Mouse (Mus musculus) layer of hippocampus, postnatal 25 days (tissue): ENCODE data around the gene Map6. TPM values are rescaled to one million over a fixed set of nuclear protein-coding genes. Genes with fewer than 3 reads are reported as not detected.
"Not testable (repeated sequence)": the region's sequence is repeated elsewhere in the genome, so short reads cannot be mapped to it uniquely, and the experiment has no call there.

ENCODE experiments used
- DNase-seq, 2 experiments: peaks; one replicate each; pipeline ENCODE4 v3.0.0; 2022; ENCODE audit warnings: mixed read lengths in 2 of 2, low spot score in 1 of 2; ENCODE audit errors: extremely low spot score in 1 of 2
- total RNA-seq, 2 experiments: library from RNA; stranded (reverse); gene quantifications; 2 replicates each; pipeline ENCODE4 v1.2.3; 2021

Map6 gene
- total RNA-seq, 2 experiments from 2014 or later, result 102 to 107 TPM

DNA sequence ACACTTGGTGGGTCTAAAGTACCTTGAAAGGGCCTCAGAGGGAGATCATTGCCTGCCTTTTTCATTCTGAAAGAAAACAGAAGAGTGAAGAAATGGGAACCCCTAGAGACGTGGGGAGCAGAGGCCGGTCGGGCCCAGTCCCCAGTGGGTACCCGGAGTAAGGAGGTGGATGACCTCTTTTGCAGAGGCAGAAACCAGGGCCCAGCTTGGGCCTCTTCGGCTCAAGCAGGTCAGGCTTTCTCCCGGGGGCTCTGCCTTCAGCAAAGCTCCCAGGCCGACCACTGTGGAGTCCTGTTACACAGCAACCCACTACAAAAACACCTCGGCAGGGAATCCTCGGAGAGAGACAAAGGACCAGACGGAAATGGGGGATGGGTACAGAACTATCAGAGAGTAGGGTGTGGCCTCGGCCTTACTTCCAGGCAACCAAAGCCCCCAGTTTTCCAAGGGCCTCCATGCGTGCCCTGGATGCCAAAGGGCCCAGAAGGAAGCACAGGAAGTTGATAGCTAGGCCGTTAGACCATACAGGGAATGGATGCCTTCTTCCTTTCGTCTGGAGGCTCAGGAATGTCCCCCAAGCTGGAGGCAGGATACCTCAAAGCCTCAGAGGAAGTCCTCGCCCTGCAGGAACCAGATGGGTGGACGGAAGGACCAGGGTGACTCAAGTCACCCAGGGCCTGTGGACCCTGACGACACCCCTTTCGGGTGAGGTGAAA, 84.7 kb downstream of the Map6 start:
- DNase-seq, result no peak

DNA sequence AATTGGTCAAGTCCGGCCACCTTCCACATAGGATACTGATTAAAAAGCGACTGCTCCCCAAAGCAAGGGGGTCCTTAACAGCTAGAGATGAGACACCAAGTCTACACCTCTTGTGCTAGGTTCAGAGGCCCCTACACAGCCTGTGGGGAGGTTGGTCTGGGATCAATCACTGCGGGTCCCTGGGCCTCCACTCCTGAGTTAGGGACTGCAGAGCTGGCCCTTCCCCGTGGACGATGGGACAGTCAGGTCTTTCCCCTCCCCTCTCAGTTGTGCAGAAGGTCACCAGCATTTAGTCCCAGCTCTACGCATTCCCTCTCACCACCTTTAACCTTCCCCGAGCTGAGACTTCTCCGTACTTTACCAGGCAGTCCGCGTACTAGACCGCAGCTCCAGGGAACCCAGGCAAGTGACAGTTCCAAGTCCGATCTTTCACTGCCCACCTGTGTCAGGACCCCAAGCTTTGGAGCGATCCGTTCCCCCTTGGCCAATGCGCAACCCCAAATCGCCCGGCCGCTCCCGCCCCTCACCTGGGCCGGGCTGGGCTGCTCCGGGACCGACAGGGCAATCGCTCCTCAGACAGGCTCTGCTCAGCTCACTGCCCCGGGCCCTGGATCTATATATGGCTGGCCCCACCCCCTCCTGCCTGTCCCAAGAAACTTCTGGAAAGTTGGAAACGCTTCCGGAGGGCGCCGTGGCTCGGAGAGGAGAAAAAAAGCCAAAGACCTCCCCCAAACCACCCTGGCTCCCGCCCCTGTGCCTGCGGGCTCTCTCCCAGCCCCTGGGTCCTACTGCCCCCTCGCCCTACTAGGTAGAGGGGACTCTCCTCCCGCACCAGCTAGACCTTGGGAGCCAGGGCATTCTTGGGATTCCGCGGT, 85.5 kb downstream of the Map6 start, which contains the start of gene Serpinh1:
Gene Serpinh1, minus strand, starts transcription at position 714 of the 875 bp plus-strand sequence.
- DNase-seq, result peak in 1 of 2 experiments; percentile 32

DNA sequence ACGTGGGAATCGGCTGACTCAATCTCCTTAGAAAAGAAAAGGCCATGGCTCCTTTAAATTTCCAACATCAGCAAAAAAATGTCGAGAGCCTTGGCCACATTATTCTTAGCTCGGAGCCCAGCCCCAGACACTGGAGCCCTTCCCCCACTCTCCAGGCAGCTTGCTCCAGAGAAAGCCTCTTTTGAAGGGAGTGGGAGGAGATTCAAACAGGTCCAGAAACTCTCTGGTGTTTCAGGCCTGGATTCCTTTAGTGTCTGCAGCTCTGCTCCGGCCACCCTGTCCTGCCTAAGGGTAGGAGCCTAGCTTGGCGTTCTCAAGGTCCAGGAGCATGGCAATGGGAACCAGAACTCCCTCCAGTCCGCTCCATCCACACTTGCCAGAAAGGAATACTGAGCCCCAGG, 88.5 kb downstream of the Map6 start:
- DNase-seq, result peak in 1 of 2 experiments; percentile 59

DNA sequence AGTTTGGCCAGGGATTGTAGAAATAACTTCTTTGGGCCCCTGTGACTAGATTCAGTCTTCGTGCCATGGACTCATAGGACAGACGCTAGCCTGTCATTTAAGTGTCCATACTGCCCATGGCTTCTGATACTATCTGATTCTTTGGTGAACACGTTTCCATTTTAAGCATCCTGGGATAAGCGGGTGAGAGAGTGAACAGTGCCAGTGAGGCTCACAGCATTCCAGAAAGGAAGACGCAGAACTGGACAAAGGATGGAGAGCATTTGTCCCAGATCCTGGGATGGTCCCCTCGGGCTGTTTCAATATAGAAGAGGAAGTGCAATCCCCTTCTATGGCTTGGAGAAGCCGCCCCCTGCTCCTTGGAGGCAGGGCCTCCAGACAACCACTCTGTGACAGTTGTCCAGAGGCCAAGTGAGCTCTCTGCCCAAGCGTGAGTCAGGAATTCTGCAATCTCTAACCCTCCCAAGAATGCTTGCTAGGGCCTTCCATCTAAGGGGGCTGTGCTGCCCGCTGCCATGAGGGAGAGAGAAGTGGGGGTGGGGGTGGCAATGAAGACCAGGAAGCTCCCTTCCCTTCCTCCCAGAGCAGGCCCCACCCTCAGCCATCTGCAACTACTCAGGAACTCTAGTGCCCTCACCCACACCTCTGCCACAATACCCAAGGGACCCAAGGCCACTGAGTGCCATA, 89.1 kb downstream of the Map6 start:
- DNase-seq, result no peak

DNA sequence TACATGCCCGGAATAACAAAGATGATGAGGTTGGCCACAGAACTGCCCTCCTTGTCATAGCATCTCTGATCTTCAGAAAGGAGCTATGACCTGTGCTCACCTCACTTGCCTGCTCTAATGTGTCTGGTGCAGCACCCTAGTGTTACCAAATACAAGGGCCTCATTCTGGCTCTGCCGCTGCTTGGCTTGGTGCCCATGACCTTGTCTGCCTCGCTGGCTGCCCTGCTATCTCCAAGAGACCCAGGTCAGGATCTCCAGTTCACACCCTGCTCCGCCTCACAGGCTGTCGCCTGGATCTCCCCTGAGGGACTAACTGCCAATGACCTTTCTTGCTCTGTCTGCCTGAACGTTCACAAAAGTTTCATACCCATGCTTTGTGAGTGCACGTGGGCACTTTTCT, 90.0 kb downstream of the Map6 start:
- DNase-seq, result no peak

DNA sequence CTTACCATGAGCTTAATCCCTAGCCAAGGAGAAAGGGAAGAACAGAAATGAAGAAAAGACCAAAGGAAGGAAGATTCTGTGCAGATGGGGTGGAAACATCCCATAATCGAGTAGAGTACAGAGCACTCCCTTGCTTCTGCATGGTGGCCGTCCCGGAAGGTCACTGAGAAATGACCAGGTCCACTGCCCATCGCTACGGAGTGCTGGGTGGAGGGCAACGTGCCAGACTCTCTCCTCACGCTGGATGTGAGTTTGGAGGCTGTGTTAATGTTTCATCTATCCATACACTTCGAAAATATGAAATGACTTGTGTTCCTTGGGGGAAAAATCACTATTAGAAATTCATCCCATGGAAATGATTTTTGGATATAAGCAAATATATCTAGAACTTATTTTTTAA, 91.1 kb downstream of the Map6 start:
- DNase-seq, result no peak

DNA sequence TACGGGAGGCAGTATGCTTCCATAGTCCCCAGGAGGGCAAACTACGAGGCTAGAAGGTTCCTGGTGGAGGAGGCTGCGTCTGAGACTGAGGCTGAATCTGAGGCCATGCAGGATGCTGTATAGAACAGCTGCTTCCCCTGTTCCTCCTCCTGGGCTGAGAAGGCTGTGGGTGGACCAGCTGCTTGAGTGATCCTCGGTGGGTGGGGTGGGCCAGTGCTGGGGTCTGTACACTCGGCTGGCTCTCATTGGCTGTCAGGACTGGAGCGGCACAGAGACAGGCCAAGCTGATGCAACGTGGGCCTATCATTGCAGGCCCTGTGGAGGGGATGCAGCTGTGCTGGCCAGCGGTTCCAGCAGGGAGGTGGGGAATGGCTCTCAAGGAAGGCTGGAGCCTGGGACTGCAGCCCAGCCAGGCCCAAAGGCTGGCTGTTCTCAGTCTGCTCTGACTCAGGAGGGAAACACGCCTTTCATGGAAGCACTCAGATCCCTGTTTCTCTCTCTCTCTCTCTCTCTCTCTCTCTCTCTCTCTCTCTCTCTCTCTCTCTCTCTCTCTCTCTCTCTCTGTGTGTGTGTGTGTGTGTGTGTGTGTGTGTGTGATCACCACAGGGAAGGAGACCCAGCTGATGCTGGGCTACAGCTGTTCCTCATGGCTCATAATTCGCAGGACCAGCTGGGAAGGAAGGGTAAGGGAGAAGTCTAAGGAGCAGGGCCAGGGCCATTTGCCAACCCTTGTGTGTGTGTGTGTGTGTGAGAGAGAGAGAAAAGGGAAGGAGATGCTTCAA, 93.0 kb downstream of the Map6 start:
- peak; percentile 35 to 36 for DNase-seq

DNA sequence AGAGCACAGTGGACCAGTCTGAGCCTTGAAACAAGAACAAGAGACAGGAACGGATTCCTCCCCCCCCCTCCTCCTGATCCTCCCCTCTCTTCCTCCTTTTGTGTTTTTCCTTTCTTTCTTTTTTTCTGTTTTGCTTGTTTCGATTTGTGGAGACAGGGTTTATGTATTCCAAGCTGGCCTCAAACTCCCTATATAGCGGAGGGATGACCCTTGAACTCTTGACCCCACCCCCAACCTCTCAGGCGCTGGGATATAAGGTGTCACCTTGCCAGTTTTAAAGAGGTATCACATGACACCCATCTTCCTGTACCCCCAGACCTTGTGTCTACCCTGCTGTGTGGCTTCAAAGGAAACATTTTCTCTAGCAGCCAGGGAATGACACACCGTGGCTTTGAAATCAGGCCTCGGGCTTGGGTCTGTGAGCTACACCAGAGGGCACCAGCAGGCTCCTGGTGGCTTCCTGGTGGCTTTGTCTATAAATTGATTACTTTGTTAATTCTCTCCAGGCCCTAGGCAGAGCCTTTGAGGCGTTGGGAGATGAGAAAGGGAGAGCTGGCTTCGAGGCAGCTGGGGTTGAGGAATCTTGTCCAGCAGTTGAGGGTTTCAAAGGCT, 93.7 kb downstream of the Map6 start:
- no peak for DNase-seq

DNA sequence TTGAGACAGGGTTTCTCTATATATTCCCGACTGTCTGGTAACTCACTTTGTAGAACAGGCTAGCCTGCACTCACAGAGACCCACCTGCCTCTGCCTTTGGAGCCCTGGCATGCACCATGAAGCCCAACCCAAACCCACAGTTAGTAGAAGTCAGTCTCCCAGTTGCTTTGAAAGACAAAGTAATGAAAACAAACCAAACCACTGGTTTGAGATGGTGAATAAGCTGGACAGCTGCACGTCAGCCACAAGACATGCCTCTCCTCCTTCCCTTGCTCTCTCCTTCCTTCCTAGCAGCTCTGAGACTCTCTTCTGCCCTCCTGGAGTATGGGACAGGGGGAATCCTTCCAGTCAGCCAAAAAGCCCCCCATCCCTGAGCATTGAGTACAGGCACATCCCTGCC, 94.9 kb downstream of the Map6 start:
- DNase-seq, result no peak

DNA sequence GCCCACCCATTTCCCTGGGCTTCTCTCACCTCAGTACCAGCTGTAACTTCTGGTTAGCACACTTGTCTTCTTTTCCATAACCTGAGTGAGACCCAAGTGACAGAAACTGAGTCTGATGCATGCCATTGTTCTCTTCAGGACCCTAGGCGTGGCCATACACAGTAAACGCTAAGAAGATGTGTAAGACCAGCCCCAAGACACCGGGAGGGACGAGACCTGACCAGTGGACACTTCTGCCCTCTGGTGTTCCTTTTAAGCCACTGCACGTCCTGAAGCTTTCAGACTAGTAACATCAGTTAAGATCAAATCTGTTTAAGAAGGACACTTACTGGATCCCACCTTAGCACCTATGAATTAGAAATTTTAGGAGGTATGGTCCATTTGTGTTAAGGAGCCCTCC, 97.8 kb downstream of the Map6 start:
- peak in 1 of 2 experiments; percentile 69 for DNase-seq

DNA sequence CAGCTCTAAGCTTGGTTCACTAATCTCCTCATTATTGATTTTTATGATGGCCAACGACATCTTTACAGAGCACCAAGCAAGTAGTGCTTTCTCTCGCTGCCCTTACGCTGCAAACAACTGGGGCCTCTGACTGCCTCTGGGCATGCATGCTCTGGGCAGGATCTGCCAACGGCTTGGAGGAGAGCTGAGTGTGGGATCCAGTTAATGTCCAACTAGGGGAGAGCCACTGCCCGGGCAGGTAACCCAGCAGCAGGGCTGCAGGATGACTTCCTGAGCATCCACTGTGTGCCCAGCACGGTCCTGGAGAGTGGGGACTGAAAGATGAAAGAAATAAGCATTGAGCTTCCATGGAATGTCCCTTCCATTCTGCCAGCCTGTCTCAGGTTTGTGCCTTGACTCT, 99.5 kb downstream of the Map6 start:
- no peak for DNase-seq

DNA sequence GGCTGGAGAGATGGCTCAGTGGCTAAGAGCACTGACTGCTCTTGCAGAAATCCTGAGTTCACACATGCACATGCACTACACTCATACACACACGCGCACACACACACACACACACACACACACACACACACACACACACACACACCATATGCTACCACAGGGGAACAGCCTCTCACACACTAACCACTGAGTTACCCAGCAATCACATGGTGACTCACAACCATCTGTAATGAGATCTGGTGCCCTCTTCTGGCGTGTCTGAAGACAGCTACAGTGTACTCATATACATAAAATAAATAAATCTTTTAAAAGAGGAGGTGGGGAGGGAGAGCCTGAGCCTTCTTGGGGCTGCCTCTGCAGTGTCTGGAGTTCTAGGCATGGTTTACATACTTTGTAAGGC, 107.1 kb downstream of the Map6 start:
- not testable (repeated sequence) for DNase-seq

DNA sequence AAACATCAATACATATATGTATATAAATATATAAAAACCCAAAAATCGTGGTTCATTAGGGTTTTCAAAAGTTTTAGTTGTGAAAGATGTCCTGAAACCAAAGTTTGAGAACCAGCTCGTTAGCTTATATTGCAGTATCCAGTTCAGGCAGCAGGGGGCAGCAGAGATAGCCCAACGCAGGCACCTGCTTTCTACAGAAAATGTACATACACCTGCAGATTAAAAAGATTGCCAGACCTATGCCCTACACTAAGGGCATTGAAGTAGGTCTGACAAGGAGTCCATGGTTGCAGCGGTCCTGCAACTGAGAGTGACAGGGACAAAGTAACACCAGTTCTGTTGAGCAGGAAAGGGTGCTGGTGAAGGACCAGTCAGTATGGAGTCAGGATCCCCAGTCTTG, 108.2 kb downstream of the Map6 start:
- peak; percentile 88 to 98 for DNase-seq

DNA sequence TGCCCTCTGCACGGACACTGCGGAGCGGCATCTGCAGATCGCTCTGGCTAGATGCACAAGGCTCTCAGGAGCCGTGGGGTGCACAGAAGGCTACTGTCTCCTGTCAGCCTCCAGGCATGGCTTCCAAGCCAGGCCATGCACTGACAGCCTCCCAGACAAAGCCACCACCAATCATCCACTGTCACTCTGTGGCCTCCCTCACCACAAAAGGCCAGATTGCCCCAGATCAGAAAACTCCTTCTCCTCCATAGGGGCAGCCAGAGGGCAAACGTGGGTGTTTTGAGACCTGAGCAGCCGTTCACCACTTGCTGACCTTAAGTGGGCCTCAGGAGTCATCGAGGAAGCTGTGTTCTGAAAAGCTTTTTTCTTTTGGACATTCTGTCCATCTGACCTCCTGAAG, 111.6 kb downstream of the Map6 start:
- no peak for DNase-seq

DNA sequence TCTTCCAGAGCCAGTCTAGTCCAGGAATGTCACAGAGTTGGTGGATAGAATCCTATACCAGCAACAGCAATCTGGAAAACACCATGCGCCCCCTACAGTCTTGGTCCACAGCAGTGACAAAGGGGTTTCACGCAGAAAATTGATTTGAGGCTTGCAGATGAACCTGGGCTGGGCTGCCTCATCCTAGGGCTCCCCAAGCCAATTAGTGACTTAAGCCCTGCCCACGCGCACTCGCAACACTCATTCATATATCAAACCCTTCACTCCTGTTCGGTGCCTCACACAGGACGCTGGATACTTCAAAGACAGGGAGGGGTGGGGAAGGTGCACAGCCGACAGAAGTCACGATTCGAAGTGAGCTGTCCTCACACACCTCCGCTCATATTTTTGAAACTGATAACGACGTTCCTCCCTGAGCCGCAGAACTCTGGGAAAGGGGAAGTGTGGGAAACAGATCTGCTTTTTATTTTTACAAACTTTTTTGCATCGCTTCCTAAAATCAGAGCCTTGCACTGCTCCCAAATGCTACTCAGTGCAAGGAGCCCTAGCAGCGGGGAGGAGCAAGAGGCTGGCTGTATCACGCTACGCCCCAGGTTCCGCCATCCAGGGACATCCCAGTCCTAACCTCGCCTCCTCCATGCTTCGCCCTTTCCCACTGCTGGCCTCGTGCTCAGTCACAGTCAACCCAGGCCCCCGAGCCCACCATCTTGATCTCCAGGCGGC, 113.4 kb downstream of the Map6 start:
- DNase-seq, result peak in 1 of 2 experiments; percentile 47

DNA sequence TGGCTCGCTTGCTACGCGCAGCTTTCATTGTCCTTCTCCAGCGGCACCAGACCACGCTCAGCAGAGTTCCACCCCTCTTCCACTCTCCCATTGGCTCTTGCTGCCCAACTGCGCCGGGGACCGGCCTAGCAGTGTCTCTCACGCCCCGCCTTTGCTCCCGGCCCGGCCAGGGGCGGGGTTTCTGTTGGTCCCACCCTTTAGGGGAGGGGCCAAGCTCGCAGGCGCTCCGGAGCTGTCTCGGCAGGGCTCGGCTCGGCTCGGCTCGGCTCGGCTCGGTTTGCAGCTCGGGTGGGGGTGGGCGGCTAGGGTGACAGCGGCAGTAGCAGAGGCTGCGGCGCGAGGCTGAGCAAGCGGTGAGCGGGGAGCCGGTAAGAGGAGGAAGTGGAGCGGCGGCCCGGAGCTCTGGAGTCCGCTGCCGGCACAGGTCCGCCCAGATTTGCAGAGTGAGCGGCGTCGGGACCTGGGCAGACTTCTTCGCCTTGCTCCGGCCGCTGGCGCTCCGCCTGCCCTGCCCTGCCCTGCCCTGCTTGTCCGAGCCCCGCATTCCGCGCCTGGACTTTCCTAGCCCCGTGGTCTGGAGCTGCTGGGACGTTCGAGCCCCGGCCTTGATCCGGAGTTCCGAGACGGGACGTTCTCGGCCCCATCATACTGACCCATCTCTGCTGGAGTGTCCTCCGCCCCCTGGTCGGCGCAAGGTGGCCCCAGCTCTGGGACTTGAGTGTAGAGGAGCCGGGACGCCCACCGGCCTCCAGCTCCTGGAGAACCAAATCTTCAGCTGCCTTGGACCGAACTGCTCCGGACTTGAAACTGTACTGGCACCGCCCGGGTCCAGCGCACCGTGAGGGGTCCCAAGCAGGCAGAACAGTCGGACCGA, 114.2 kb downstream of the Map6 start, which contains the start of gene Gdpd5:
Gene Gdpd5, plus strand, starts transcription at position 201 of the 874 bp plus-strand sequence.
- DNase-seq, result peak; percentile 98 to 99

DNA sequence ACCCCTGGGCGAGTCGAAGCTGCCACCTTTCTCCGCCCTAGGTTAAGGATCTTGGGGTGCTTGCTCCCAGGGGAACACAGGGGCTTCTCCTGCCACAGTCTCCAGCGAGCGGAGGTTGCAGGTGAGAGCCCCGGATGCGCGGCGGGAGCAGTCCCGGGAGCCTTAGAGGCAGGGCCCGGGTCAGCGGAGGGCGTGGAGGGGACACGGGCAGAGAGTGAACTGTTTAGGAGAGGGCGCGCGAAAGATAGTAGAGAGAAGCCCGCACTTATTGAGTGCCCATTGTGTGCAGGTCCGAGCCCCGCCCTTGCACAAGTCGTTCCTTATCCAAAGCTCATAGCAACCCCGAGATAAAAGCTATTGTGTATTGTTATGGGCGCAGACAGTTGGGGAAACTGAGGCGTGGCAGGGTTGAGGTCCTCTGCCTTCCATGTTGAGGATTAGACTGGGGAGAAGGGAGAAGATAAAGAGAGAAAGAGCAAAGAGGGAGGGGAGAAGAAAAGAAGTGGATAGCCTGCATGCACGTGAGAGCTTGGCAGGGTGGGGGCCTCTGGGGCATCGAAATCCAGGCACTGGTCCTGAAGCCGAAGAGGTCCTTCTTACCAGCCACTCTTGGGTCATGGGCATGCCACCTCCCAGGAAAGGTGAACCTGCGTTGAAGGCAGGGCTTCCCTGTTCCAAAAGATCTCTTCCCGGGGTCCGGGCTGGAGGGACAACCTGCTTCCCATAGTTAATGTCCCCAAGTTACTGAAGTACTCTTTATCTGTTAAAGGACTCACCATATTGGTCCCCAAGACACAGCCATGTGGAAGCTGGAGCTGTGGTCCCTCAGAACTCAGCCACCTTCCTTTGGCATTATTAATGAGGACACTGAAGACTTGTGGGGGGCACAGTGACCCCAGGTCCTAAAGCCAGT, 115.1 kb downstream of the Map6 start:
- DNase-seq, result no peak
